Mouse (Mus musculus): ENCODE results near the gene Mkrn2.

- TF ChIP-seq POLR2A (IDR thresholded peaks at IDR 0.05; ENCODE audit: control insufficient read depth, extremely low read depth, insufficient read depth, low read length, poor library complexity) (no peak), CTCF (IDR thresholded peaks at IDR 0.05; ENCODE audit: borderline replicate concordance, control insufficient read depth, extremely low read depth, insufficient read depth, low read length, poor library complexity) (no peak)
Measured at GRCm38 (mm10) chr6:115631056-115631795, 29.5 kb downstream of the Mkrn2 start.

Measured in thymus, adult 2 months (tissue).